Mouse (Mus musculus) cortical plate, adult 2 months (tissue): ENCODE measurements around the gene Foxn3.

ENCODE experiments used
- CTCF ChIP-seq: fragments of 200-500 bp; IDR thresholded peaks from 2 replicates; pipeline ENCODE4 v1.5.1; 2011; ENCODE audit warnings: mild to moderate bottlenecking, control low read depth, low read length; ENCODE audit not compliant: insufficient read depth; ENCODE audit errors: extremely low read depth
- POLR2A ChIP-seq: fragments of 200-500 bp; IDR thresholded peaks from 2 replicates; pipeline ENCODE4 v1.6.1; 2011; ENCODE audit warnings: mild to moderate bottlenecking, low read length, control low read depth; ENCODE audit not compliant: insufficient read depth; ENCODE audit errors: extremely low read depth

DNA sequence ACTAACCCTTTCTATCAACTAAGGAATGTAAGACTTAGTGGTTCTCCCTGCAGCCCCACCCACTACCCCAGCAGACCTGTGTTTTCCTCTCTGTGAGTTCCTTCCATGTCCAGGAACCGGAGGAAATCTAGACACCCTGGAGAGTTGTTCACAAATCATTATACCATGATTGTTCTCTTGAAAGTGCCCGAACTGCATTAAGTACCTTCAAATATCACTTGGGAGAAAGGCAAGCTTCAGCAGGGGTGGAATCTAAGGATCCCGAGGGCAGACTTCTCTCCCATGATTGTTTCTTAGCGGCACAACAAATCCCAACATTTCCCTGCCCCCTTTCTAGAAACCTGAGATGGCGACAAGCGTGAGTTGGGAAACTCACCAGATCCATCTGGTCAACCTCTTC is 247.5 kb downstream of the Foxn3 start:
- TF ChIP-seq POLR2A = no peak
- no peak for TF ChIP-seq CTCF
